Mouse (Mus musculus) bone marrow, adult 2 months (tissue): Measurements from ENCODE around the gene Fcer1a.

ENCODE experiments used
- CTCF ChIP-seq: fragments of 200-500 bp; IDR thresholded peaks from 2 replicates; pipeline ENCODE4 v1.5.1; 2011; ENCODE audit warnings: low read length, control low read depth; ENCODE audit not compliant: control insufficient read depth, insufficient read depth
- POLR2A ChIP-seq: fragments of 200-500 bp; IDR thresholded peaks from 2 replicates; pipeline ENCODE4 v1.6.1; 2011; ENCODE audit warnings: low read depth, mild to moderate bottlenecking, control low read depth, low read length, borderline replicate concordance; ENCODE audit not compliant: control insufficient read depth

GRCm38 (mm10) chr1:173265701-173266100 is 38.7 kb upstream of the Fcer1a start, which contains the start of gene Olfr418:
- TF ChIP-seq POLR2A: no peak
- TF ChIP-seq CTCF: no peak
